Mouse (Mus musculus): ENCODE data around the gene Sesn3.
A peak's percentile ranks its signal among the peaks of the same experiment; 100 is the strongest.
"Not testable (repeated sequence)": the region's sequence is repeated elsewhere in the genome, so short reads cannot be mapped to it uniquely, and the experiment has no call there.

The Sesn3 gene

GRCm38 (mm10) chr9:14274986-14275720, at the start of gene Sesn3:
Sesn3 (plus strand) TSS chr9:14275067.
- DNase-seq (ENCODE audit: extremely low spot score, low spot score): peak; percentile 73

GRCm38 (mm10) chr9:14227086-14227485, 47.8 kb upstream of the Sesn3 start:
- DNase-seq (ENCODE audit: extremely low spot score, low spot score): not testable (repeated sequence)

- no peak for DNase-seq (ENCODE audit: extremely low spot score, low spot score)
These were observed 41.0 kb upstream of the Sesn3 start for GRCm38 (mm10) chr9:14233702-14234373.

- DNase-seq (ENCODE audit: extremely low spot score, low spot score): no peak
These were observed 39.6 kb upstream of the Sesn3 start for GRCm38 (mm10) chr9:14235286-14235685.

- DNase-seq (ENCODE audit: extremely low spot score, low spot score): not testable (repeated sequence)
These were observed 33.9 kb upstream of the Sesn3 start for GRCm38 (mm10) chr9:14241003-14241402.

- DNase-seq (ENCODE audit: extremely low spot score, low spot score): no peak
These were observed 32.6 kb upstream of the Sesn3 start for GRCm38 (mm10) chr9:14242308-14242707.

GRCm38 (mm10) chr9:14244528-14244927, 30.3 kb upstream of the Sesn3 start:
- no peak for DNase-seq (ENCODE audit: extremely low spot score, low spot score)

GRCm38 (mm10) chr9:14245013-14245586, 29.8 kb upstream of the Sesn3 start:
- no peak for DNase-seq (ENCODE audit: extremely low spot score, low spot score)

GRCm38 (mm10) chr9:14246016-14246799, 28.7 kb upstream of the Sesn3 start:
- DNase-seq (ENCODE audit: extremely low spot score, low spot score): no peak

GRCm38 (mm10) chr9:14247480-14248208, 27.2 kb upstream of the Sesn3 start:
- no peak for DNase-seq (ENCODE audit: extremely low spot score, low spot score)

GRCm38 (mm10) chr9:14248209-14248596, 26.7 kb upstream of the Sesn3 start:
- no peak for DNase-seq (ENCODE audit: extremely low spot score, low spot score)

- DNase-seq (ENCODE audit: extremely low spot score, low spot score): no peak
These were observed 13.7 kb upstream of the Sesn3 start for GRCm38 (mm10) chr9:14261150-14261549.

GRCm38 (mm10) chr9:14262568-14262972, 12.3 kb upstream of the Sesn3 start:
- DNase-seq (ENCODE audit: extremely low spot score, low spot score): no peak

GRCm38 (mm10) chr9:14266470-14266869, 8.4 kb upstream of the Sesn3 start:
- DNase-seq (ENCODE audit: extremely low spot score, low spot score): no peak

- DNase-seq (ENCODE audit: extremely low spot score, low spot score): no peak
These were observed 6.3 kb upstream of the Sesn3 start for GRCm38 (mm10) chr9:14268578-14268977.

GRCm38 (mm10) chr9:14272921-14273320, 1.9 kb upstream of the Sesn3 start:
- DNase-seq (ENCODE audit: extremely low spot score, low spot score): no peak

GRCm38 (mm10) chr9:14274586-14274985, 281 bp upstream of the Sesn3 start:
- no peak for DNase-seq (ENCODE audit: extremely low spot score, low spot score)

GRCm38 (mm10) chr9:14275792-14276480, 1.1 kb downstream of the Sesn3 start:
- peak; percentile 97 for DNase-seq (ENCODE audit: extremely low spot score, low spot score)

GRCm38 (mm10) chr9:14276481-14277287, 1.8 kb downstream of the Sesn3 start:
- no peak for DNase-seq (ENCODE audit: extremely low spot score, low spot score)
